Mouse (Mus musculus) gastrocnemius, adult 8-10 months (tissue): ENCODE measurements at regions not wholly inside any gene's neighbourhood (a gene's known extent, or its start where the extent isn't known, plus 50 kb on each side); places are given as distances from the start of the nearest gene placed in this dataset.

Experiments
- DNase-seq, 2 experiments: peaks; one replicate each; pipeline ENCODE4 v3.0.0; 2022; ENCODE audit warnings: low spot score in 2 of 2

DNA sequence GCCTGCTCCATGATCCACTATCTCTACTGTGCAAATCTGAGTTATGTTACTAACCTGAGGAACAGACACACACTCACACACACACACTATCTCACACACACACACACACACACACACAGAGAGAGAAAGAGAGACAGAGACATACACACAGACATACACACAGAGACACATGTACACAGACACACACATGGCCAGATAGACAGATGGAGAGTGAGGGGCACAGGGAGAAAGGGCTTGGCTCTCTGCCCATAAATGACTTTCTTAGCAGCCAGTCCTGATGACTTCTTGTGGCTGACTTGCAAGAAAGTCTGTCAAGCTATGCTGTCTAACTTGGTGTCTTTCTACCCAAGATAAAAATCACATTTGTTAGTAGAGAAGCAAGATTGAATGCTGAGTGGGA, 63.7 kb upstream of the Kirrel3 start:
- DNase-seq, result no peak

GRCm38 (mm10) chr9:34423062-34423461, 62.6 kb upstream of the Kirrel3 start:
- DNase-seq, result no peak

GRCm38 (mm10) chr9:34426589-34426988, 59.1 kb upstream of the Kirrel3 start:
- DNase-seq, result no peak

GRCm38 (mm10) chr9:34427711-34428110, 58.0 kb upstream of the Kirrel3 start:
- DNase-seq, result no peak
